Mouse (Mus musculus): ENCODE data around the gene Timm29. TPM values are rescaled to one million over a fixed set of nuclear protein-coding genes. Genes with fewer than 3 reads are reported as not detected.
A peak's percentile ranks its signal among the peaks of the same experiment; 100 is the strongest.

The Timm29 gene
- polyA plus RNA-seq, 1 experiment from 2014 or later: 29.5 TPM

- H3K36me3 ChIP-seq (ENCODE audit: control insufficient read depth, insufficient read depth, low read length): peaks cover 8% of the 10 kb centered on the region
- H3K4me1 ChIP-seq (ENCODE audit: control insufficient read depth, insufficient read depth, low read length): peaks cover 28% of the 10 kb centered on the region
- H3K27me3 ChIP-seq (ENCODE audit: control insufficient read depth, insufficient read depth, low read length): no peaks in the 10 kb centered on the region
- H3K27ac ChIP-seq (ENCODE audit: low read depth, low read length): no peak overlapping the region
- H3K4me2 ChIP-seq: no peak overlapping the region
- no peak overlapping the region for H3K9ac ChIP-seq (ENCODE audit: low read depth, low read length)
- 80% methylated on average over 6 of the region's 6 CpGs for WGBS (ENCODE audit: insufficient replicate concordance)
- no peak for ATAC-seq (replicated peaks; ENCODE audit: insufficient number of reproducible peaks, low FRiP score, low TSS enrichment)
- H3K4me3 ChIP-seq (ENCODE audit: low read depth, low read length): no peak overlapping the region
- no peaks in the 10 kb centered on the region for H3K9me3 ChIP-seq (replicated peaks; ENCODE audit: control insufficient read depth, low read length)
These were observed 37.3 kb upstream of the Timm29 start for GRCm38 (mm10) chr9:21555198-21555742.

- H3K9ac ChIP-seq (ENCODE audit: low read depth, low read length): no peak overlapping the region
- WGBS (ENCODE audit: insufficient replicate concordance): 89% methylated on average over 2 of the region's 2 CpGs
- peaks cover 28% of the 10 kb centered on the region for H3K4me1 ChIP-seq (ENCODE audit: control insufficient read depth, insufficient read depth, low read length)
- no peaks in the 10 kb centered on the region for H3K9me3 ChIP-seq (replicated peaks; ENCODE audit: control insufficient read depth, low read length)
- H3K4me2 ChIP-seq: no peak overlapping the region
- no peak overlapping the region for H3K27ac ChIP-seq (ENCODE audit: low read depth, low read length)
- H3K27me3 ChIP-seq (ENCODE audit: control insufficient read depth, insufficient read depth, low read length): no peaks in the 10 kb centered on the region
- peaks cover 6% of the 10 kb centered on the region for H3K36me3 ChIP-seq (ENCODE audit: control insufficient read depth, insufficient read depth, low read length)
- no peak for ATAC-seq (replicated peaks; ENCODE audit: insufficient number of reproducible peaks, low FRiP score, low TSS enrichment)
- no peak overlapping the region for H3K4me3 ChIP-seq (ENCODE audit: low read depth, low read length)
These were observed 35.5 kb upstream of the Timm29 start for GRCm38 (mm10) chr9:21556996-21557395.

DNA sequence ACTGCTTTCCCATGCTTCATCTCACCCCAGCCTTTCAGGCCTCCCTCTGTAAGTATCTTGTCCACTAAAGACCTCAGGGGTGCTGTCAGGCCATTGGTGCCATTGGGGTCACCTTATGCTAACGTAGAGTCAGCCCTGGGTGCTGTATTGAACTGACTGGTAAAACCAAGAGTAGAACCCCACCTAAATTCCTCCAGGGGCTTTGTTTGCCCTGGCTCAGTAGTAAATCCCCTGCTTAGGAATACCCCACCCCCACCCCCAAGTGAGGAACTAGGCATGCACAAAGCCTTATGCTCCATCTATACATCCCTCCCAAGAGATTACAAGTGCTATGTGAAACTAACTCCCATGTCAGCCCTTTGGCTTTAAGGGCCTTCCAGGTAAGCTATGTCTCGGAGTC lies 35.0 kb upstream of the Timm29 start:
- 87% methylated on average over 2 of the region's 2 CpGs for WGBS (ENCODE audit: insufficient replicate concordance)
- no peak overlapping the region; the same call in 1 of the 2 replicates for H3K4me2 ChIP-seq

DNA sequence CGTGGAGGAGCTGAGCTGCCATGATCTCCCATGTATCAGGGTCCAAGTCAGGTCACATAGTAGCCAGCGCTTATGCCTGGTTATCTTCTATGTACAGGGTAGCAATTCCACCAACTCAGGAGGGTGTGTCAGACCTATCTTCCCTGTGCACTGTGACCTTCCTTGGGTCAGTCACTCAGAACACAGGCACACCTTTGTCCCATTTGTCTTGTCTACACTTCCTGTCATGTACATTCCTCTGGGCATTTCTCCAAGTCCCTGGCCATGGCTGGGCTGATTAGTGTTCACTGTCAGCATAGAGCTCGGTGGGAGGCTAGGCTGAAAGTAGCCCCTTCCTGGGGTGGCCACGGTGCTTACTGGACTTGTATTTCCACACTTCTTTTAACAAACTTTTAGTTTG lies 34.2 kb upstream of the Timm29 start:
- Histone ChIP-seq H3K27ac (ENCODE audit: low read depth, low read length) (peak overlapping the region; percentile 85), H3K9ac (ENCODE audit: low read depth, low read length) (no peak overlapping the region), H3K4me2 (no peak overlapping the region; the same call in 1 of the 2 replicates), H3K27me3 (ENCODE audit: control insufficient read depth, insufficient read depth, low read length) (no peaks in the 10 kb centered on the region), H3K4me1 (ENCODE audit: control insufficient read depth, insufficient read depth, low read length) (peaks cover 28% of the 10 kb centered on the region), H3K36me3 (ENCODE audit: control insufficient read depth, insufficient read depth, low read length) (peaks cover 10% of the 10 kb centered on the region), H3K4me3 (ENCODE audit: low read depth, low read length) (no peak overlapping the region), H3K9me3 (replicated peaks; ENCODE audit: control insufficient read depth, low read length) (no peaks in the 10 kb centered on the region)
- peak; percentile 91 for ATAC-seq (replicated peaks; ENCODE audit: insufficient number of reproducible peaks, low FRiP score, low TSS enrichment)
- 50% methylated on average over 4 of the region's 4 CpGs for WGBS (ENCODE audit: insufficient replicate concordance)

More for the DNA sequence above, 35.0 kb upstream of the Timm29 start:
- Histone ChIP-seq H3K9me3 (replicated peaks; ENCODE audit: control insufficient read depth, low read length) (no peaks in the 10 kb centered on the region), H3K4me3 (ENCODE audit: low read depth, low read length) (no peak overlapping the region), H3K27me3 (ENCODE audit: control insufficient read depth, insufficient read depth, low read length) (no peaks in the 10 kb centered on the region), H3K27ac (ENCODE audit: low read depth, low read length) (peak overlapping the region; percentile 85; the same call in 1 of the 2 replicates), H3K9ac (ENCODE audit: low read depth, low read length) (no peak overlapping the region), H3K4me1 (ENCODE audit: control insufficient read depth, insufficient read depth, low read length) (peaks cover 28% of the 10 kb centered on the region), H3K36me3 (ENCODE audit: control insufficient read depth, insufficient read depth, low read length) (peaks cover 8% of the 10 kb centered on the region)
- ATAC-seq (replicated peaks; ENCODE audit: insufficient number of reproducible peaks, low FRiP score, low TSS enrichment): no peak

DNA sequence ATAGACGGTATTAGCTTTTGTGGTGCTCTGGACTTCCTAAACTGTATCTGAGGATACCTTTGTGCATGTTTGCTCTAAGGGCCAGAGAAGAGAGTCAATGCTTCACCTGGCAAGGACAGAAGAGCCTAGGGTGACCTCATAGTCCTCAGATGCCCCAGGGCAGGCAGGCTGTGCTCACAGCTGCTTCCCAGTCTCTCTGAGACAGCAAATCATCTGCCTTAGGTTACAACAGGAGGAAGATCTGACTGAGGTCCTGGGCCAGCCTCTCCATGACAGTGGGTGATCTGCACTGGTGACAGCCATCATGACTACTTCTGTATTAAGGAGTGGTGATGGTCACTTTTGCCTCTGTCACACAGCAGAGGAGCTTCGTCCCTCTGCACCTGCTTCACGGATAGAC lies 33.4 kb upstream of the Timm29 start:
- ATAC-seq (replicated peaks; ENCODE audit: insufficient number of reproducible peaks, low FRiP score, low TSS enrichment): no peak
- 89% methylated on average over 3 of the region's 3 CpGs for WGBS (ENCODE audit: insufficient replicate concordance)
- Histone ChIP-seq H3K27me3 (ENCODE audit: control insufficient read depth, insufficient read depth, low read length) (no peaks in the 10 kb centered on the region), H3K9me3 (replicated peaks; ENCODE audit: control insufficient read depth, low read length) (no peaks in the 10 kb centered on the region), H3K4me3 (ENCODE audit: low read depth, low read length) (no peak overlapping the region), H3K9ac (ENCODE audit: low read depth, low read length) (no peak overlapping the region; the same call in 1 of the 2 replicates), H3K4me2 (peak overlapping the region; percentile 19; the same call in 1 of the 2 replicates), H3K27ac (ENCODE audit: low read depth, low read length) (peak overlapping the region; percentile 85), H3K36me3 (ENCODE audit: control insufficient read depth, insufficient read depth, low read length) (peaks cover 9% of the 10 kb centered on the region), H3K4me1 (ENCODE audit: control insufficient read depth, insufficient read depth, low read length) (peaks cover 23% of the 10 kb centered on the region)

DNA sequence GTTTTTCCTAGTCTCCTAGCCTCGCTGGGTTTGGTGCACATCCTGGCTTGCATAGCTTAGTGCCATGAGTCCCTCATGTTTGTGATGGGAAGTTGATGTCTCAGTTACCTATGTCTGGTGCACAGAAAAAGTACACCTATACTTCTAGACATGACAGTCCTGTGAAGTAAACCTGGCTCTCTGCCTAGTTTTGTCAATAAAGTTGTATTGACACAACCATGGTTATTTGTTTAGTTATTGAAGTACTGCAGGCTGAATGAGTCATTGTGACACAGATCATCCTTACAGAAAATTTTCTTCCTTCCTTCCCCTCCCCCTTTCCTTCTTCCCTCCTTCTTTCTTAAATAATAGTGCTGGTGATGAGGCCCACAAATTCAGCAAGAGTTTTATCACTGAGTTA lies 28.1 kb upstream of the Timm29 start:
- H3K27me3 ChIP-seq (ENCODE audit: control insufficient read depth, insufficient read depth, low read length): no peaks in the 10 kb centered on the region
- peaks cover 11% of the 10 kb centered on the region for H3K4me1 ChIP-seq (ENCODE audit: control insufficient read depth, insufficient read depth, low read length)
- H3K4me3 ChIP-seq (ENCODE audit: low read depth, low read length): no peak overlapping the region
- ATAC-seq (replicated peaks; ENCODE audit: insufficient number of reproducible peaks, low FRiP score, low TSS enrichment): no peak
- peaks cover 8% of the 10 kb centered on the region for H3K36me3 ChIP-seq (ENCODE audit: control insufficient read depth, insufficient read depth, low read length)
- WGBS (ENCODE audit: insufficient replicate concordance): 67% methylated on average over 1 of the region's 1 CpGs
- H3K4me2 ChIP-seq: no peak overlapping the region
- H3K27ac ChIP-seq (ENCODE audit: low read depth, low read length): no peak overlapping the region
- no peaks in the 10 kb centered on the region for H3K9me3 ChIP-seq (replicated peaks; ENCODE audit: control insufficient read depth, low read length)
- H3K9ac ChIP-seq (ENCODE audit: low read depth, low read length): no peak overlapping the region

GRCm38 (mm10) chr9:21565004-21565586 lies 27.4 kb upstream of the Timm29 start:
- H3K4me2 ChIP-seq: no peak overlapping the region
- H3K4me1 ChIP-seq (ENCODE audit: control insufficient read depth, insufficient read depth, low read length): peaks cover 11% of the 10 kb centered on the region
- no peaks in the 10 kb centered on the region for H3K27me3 ChIP-seq (ENCODE audit: control insufficient read depth, insufficient read depth, low read length)
- no peaks in the 10 kb centered on the region for H3K9me3 ChIP-seq (replicated peaks; ENCODE audit: control insufficient read depth, low read length)
- WGBS (ENCODE audit: insufficient replicate concordance): 62% methylated on average over 4 of the region's 4 CpGs
- no peak overlapping the region for H3K4me3 ChIP-seq (ENCODE audit: low read depth, low read length)
- no peak overlapping the region for H3K9ac ChIP-seq (ENCODE audit: low read depth, low read length)
- H3K36me3 ChIP-seq (ENCODE audit: control insufficient read depth, insufficient read depth, low read length): peaks cover 15% of the 10 kb centered on the region
- ATAC-seq (replicated peaks; ENCODE audit: insufficient number of reproducible peaks, low FRiP score, low TSS enrichment): no peak
- no peak overlapping the region for H3K27ac ChIP-seq (ENCODE audit: low read depth, low read length)

- H3K9ac ChIP-seq (ENCODE audit: low read depth, low read length): no peak overlapping the region
- H3K4me1 ChIP-seq (ENCODE audit: control insufficient read depth, insufficient read depth, low read length): peaks cover 11% of the 10 kb centered on the region
- 80% methylated on average over 1 of the region's 1 CpGs for WGBS (ENCODE audit: insufficient replicate concordance)
- H3K9me3 ChIP-seq (replicated peaks; ENCODE audit: control insufficient read depth, low read length): no peaks in the 10 kb centered on the region
- peaks cover 22% of the 10 kb centered on the region for H3K36me3 ChIP-seq (ENCODE audit: control insufficient read depth, insufficient read depth, low read length)
- H3K27ac ChIP-seq (ENCODE audit: low read depth, low read length): no peak overlapping the region
- no peak for ATAC-seq (replicated peaks; ENCODE audit: insufficient number of reproducible peaks, low FRiP score, low TSS enrichment)
- no peaks in the 10 kb centered on the region for H3K27me3 ChIP-seq (ENCODE audit: control insufficient read depth, insufficient read depth, low read length)
- H3K4me3 ChIP-seq (ENCODE audit: low read depth, low read length): no peak overlapping the region
- no peak overlapping the region for H3K4me2 ChIP-seq
These were observed 26.0 kb upstream of the Timm29 start for GRCm38 (mm10) chr9:21566538-21566937.

DNA sequence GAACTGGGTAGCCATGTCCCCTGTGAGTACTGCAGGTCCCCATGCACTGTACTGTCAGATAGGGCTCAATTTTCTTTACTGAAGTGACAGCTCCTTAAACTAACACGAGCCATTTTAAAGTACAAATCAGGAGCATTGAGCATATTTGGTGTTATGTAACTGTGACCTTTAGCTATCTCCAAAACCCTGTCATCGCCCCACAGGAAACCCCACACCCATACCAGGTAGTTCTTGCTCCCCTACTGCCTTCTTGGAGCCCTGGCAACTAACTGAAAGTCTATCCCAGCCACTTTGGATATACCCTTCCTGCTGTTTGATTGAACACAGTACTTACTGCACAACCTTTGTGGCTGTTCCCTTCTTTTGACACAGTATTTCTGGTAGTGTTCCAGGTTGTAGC lies 25.5 kb upstream of the Timm29 start:
- Histone ChIP-seq H3K4me2 (no peak overlapping the region), H3K4me1 (ENCODE audit: control insufficient read depth, insufficient read depth, low read length) (peaks cover 11% of the 10 kb centered on the region), H3K9ac (ENCODE audit: low read depth, low read length) (no peak overlapping the region), H3K27me3 (ENCODE audit: control insufficient read depth, insufficient read depth, low read length) (no peaks in the 10 kb centered on the region), H3K9me3 (replicated peaks; ENCODE audit: control insufficient read depth, low read length) (no peaks in the 10 kb centered on the region), H3K4me3 (ENCODE audit: low read depth, low read length) (no peak overlapping the region), H3K36me3 (ENCODE audit: control insufficient read depth, insufficient read depth, low read length) (peaks cover 24% of the 10 kb centered on the region), H3K27ac (ENCODE audit: low read depth, low read length) (no peak overlapping the region)
- WGBS (ENCODE audit: insufficient replicate concordance): 79% methylated on average over 2 of the region's 2 CpGs
- no peak for ATAC-seq (replicated peaks; ENCODE audit: insufficient number of reproducible peaks, low FRiP score, low TSS enrichment)
